Mouse (Mus musculus) urinary bladder, postnatal 36 days (tissue): ENCODE measurements around the gene Srgap2.

Experiments used
- DNase-seq, 2 experiments: peaks; one replicate each; pipeline ENCODE4 v3.0.0; 2022; ENCODE audit warnings: low spot score in 2 of 2, mixed read lengths in 1 of 2

Gene Srgap2

GRCm38 (mm10) chr1:131526371-131527270, 531 bp downstream of the Srgap2 start:
- peak; percentile 51 to 59 for DNase-seq

DNA sequence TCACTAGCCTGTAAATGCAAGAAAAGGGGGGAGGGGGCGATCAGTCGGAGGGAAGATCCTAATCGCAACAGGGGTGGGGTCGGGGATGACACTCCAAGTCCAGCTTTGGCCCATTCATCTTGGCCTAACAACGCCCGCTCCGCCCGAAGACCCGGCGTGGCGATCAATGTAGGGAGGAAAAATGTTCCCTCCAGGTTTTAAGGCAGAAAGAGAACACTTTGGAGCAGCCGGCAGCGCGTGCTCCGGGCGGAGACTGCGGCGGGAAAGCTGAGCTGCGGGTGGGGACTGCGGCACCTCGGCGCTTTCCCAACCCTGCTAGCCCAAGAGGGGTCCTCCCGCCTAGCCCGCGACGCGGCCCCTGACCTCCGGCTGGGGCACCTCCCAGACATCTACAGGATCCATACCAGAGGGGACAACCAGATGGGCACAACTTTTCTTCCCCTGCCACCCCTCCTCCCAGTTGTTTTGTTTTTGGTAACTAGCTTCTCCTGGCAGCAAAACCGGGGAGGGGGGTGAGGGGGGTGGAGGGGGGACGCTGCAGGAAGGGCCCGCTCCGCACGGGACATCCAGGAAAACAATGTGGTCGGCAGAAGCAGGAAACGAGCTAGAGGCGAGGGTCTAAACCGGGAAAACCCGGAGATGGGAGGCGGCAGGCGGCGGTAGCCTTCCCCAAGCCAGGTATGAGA, 1.4 kb downstream of the Srgap2 start:
- DNase-seq, result peak in 1 of 2 experiments; percentile 25

GRCm38 (mm10) chr1:131525101-131525585, 2.0 kb downstream of the Srgap2 start:
- no peak for DNase-seq

DNA sequence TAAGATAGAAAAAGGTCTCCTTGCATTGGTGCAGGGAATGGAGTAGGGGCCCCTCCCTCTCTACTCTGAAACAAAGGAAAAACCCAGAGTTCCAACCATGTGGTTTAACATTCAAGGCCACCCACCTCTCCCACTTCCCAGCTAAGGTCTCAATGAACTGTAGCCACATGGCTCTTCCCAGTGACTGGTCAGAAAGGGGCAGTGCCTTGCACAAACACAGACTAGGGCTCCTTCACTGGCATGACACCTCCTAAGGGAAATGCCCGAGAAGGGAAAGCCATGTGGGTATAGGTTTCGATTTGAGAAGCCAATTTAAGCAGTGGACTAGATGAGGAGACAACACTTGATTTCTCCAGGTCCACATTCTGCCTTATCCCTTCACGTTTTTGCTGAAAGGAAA, 3.4 kb downstream of the Srgap2 start:
- DNase-seq, result no peak

DNA sequence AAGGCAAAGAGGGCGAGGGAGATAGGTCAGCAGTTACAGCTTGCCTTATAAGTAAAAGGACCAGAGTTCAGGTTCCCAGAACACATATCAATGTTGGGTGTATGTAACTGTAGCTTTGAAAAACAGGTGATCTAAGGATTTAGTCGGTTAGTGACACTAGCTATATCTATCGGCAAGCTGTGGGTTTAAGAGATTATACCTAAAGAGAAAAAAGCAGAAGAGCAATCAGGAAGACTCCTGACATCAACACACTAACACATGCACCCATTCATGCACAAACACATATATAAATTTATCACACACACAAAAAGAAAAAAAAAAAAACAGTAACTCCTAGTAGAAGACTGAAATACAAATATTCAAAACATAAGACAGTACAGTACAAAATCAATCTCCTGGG, 10.6 kb downstream of the Srgap2 start:
- no peak for DNase-seq

- no peak for DNase-seq
Observed at GRCm38 (mm10) chr1:131514197-131514596, 13.0 kb downstream of the Srgap2 start.

DNA sequence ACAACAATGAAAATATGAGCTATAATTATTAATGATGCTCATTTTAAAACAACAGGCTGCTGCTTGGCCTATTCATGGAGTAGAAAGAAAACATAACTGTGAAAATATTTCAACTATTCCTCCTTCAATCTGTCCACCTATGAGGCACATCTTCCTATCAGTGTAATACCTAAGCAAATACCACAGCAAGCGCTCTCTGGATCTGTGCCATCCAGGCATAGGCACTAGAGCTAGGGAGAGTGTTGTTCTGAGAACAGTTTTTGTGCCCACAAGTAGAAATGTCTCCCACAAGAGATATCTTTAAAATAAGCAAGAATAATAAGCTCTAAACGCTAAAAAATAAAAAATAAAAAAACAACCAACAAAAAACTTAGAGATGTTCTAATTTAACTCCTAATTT, 14.0 kb downstream of the Srgap2 start:
- DNase-seq, result no peak

DNA sequence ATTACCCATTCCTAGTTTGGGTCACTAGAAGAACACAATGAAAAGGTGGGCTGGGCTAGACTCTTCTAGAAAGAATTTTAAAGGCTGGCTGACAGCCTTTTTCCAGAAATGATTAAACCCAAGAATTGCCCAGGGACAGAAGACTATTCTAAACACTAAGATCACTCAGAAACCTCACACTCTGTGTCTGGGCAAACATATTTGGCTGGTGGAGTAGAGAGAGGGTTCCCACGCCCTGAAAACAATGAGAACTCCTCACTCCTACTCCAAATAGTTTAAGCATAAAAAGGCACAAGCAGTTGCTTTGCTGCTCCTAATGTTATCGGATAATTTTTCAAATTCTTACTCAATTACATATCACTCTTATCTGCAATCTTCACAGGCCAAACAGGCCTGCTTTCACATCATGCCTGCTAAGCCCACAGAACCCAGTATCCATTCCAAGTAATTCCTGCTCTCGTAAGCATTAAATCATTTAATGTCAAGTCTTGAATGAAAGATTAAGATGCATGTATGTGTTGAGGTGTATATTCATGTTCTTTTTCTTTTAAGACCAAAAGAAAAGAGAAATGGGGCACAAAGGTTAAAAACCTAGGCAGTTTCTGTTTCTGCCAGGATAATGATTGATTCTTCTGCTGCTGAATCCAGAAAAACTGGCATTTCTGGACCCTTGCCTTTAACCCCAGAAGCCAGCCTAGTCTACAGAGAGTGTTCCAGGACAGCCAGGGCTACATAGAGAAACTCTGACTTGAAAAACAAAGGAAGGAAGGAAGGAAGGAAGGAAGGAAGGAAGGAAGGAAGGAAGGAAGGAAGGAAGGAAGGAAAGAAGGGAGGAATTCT, 15.3 kb downstream of the Srgap2 start:
- DNase-seq, result no peak

DNA sequence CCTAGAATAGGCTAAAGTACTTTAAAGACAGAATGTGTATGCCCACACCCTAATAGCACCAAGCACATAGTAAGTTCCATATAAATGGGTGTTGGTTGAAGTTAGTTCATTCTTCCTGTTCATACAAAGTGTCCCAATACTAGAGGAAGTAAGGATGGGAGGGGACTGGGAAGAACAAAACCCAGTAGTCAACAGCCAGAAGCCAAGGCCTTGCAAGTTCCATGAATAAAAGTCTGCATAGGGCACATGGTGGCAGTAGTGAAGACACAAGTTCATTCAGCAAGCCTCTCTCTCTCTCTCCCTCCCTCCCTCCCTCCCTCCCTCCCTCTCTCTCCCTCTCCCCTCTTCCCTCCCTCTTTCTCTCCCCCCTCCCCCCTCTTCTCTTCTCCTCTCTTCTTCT, 16.0 kb downstream of the Srgap2 start:
- DNase-seq, result no peak

- DNase-seq, result no peak
Observed at GRCm38 (mm10) chr1:131501681-131502080, 25.5 kb downstream of the Srgap2 start.

GRCm38 (mm10) chr1:131498231-131498630, 28.9 kb downstream of the Srgap2 start:
- DNase-seq, result no peak

GRCm38 (mm10) chr1:131493966-131494898, 32.9 kb downstream of the Srgap2 start:
- DNase-seq, result no peak

DNA sequence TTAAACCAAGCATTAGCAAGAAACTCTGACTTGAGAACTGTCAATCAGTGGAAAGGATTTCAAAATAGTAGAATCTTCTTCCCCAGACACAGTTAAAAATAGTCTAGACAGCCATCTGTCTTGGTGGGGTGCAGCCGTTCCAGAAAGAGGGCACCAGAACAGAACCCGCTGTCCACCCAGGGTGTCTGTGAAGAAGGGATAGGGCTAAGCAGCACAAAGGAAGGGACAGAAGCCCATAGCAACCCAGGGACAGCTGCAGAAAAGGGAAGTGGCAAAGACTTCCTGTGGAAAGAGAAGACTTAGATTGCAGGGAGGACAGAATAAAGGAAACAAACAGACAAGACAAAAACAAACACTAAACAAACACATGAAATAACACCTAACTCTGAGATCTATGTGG, 34.8 kb downstream of the Srgap2 start:
- no peak for DNase-seq

DNA sequence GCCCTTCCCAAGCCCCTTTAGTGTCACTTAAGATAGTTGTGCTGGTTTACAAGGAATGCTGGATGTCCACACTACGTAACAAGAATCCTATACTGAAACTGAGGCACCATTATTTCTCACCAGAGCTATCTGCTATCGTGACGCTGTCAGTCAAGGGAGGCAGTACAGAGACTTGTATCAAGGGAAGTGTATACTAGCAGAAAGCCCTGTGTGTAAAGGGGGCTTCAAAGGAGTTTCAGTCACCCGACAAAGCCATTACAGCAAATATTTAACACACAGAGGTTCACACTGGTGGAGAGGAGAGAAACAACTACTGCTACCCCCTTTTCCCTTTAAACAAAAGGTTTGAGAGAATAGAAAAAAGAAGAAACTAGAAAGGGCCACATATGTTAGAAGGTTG, 35.6 kb downstream of the Srgap2 start:
- no peak for DNase-seq

- DNase-seq, result no peak
Observed at GRCm38 (mm10) chr1:131489312-131489711, 37.8 kb downstream of the Srgap2 start.

- no peak for DNase-seq
Observed at GRCm38 (mm10) chr1:131486094-131486850, 40.9 kb downstream of the Srgap2 start.

- no peak for DNase-seq
Observed at GRCm38 (mm10) chr1:131482242-131482641, 44.9 kb downstream of the Srgap2 start.

GRCm38 (mm10) chr1:131481391-131481790, 45.8 kb downstream of the Srgap2 start:
- no peak for DNase-seq

DNA sequence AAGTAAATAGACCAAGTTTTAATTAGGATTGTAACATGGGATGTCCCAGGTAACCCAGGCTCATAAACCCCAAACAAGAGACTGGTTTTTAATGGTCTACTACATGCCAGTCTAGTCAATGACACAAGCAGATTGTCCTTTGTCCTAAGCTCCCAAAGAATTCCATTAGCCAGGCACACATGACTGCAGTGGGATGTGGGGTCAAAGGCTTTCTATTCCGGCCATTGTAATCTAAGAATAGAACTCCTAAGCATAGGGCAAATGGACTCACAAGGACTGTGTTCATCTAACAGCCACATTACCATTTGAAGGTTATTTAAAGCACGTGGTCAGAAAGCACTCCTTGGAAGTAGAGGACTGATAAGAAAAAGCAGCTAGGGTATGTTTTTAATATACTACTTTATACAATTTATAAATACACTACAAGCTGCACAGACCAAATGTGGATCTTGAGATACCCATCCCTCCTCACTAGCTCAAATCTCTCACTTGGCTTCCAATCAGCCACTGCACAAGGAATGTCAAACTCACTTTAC, 48.3 kb downstream of the Srgap2 start:
- DNase-seq, result no peak

DNA sequence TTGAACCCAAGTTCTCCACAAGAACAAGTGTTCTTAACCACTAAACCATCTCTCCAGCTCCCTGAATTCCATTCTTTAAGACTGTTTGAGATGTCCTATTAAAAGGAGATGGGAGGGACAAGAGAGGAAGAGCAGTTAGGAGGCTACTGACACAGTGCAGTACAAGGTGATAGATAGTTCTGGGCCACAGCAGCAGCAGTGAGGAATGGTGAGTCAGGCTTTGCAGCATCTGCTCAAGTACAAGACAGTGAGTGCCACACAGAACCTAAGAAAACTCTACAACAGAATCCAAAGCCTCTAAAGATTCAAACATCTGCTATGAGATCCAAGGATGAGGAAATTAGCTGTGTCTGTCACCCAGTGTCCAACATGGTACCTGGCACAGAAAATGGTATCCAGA, 51.8 kb downstream of the Srgap2 start:
- DNase-seq, result no peak
